Mouse (Mus musculus) sigmoid colon, adult 10 weeks (tissue): Measurements from ENCODE around the gene Ap3m1. TPM values are rescaled to one million over a fixed set of nuclear protein-coding genes. Genes with fewer than 3 reads are reported as not detected.

ENCODE experiments used
- polyA plus RNA-seq: library from polyadenylated mRNA; stranded (reverse); fragments of 350-450 nt; fragmentation: Illumina TruSeq; extraction: RNeasy Lipid Tissue Mini Kit (QIAGEN cat#74804); gene quantifications from one replicate; pipeline ENCODE4 v1.2.3, GENCODE M21; 2014; ENCODE audit warnings: low read depth, low replicate concordance

The Ap3m1 gene
- 280 TPM for polyA plus RNA-seq

DNA sequence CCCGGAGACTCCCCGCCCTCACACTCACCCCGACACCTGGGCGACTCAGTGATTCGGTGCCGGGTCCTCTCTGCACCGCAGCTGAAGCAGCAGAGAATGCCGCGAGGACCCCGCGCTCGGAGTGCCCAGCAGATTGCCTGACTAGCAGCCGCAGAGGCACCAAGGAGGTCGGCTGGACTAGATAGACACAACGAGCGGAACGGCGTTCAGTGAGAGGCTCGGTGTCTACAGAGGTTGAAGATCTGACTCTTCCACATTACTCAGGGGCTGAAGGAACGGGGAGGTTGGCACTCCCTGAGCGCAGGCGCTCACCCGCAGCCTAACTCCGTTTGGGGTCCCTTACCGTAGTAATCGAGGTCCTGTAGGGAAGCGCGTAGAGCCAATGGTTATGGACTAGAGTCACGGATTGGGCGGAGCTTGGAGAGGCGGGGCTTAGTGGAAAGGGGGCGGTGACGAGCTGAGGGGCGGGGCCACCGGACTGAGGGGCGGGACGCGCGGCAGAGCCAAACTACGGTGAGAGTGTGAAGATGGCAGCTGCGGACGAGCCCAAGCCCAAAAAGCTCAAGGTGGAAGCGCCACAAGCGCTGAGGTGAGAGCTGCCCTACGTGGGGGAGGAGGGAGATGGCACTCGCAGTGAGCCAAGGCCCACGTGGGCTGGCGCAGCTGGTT lies at the start of gene Ap3m1, which contains the start of gene Adk:
Gene Ap3m1, minus strand, starts transcription at position 397 of the 669 bp plus-strand sequence.
Gene Adk, plus strand, starts transcription at position 463 of the 669 bp plus-strand sequence.

Other genes with a start within 250 kb of the Ap3m1 start
- gene Plau, start 215.8 kb downstream of the Ap3m1 start, polyA plus RNA-seq, result 13.8 TPM
- 142 TPM for gene Vcl, start 123.1 kb downstream of the Ap3m1 start, polyA plus RNA-seq
- 495 TPM for gene Adk, start 66 bp upstream of the Ap3m1 start, polyA plus RNA-seq